Mouse (Mus musculus): ENCODE results near the gene Cep152.

The Cep152 gene

GRCm38 (mm10) chr2:125624127-125624685, 707 bp downstream of the Cep152 start:
- DNase-seq: no peak

- DNase-seq: no peak
These were observed 1.7 kb downstream of the Cep152 start for GRCm38 (mm10) chr2:125623211-125623610.

GRCm38 (mm10) chr2:125620213-125620907, 4.6 kb downstream of the Cep152 start:
- DNase-seq: no peak

- DNase-seq: no peak
These were observed 9.0 kb downstream of the Cep152 start for GRCm38 (mm10) chr2:125615858-125616424.

GRCm38 (mm10) chr2:125615440-125615839, 9.5 kb downstream of the Cep152 start:
- DNase-seq: no peak

GRCm38 (mm10) chr2:125606220-125606845, 18.6 kb downstream of the Cep152 start:
- DNase-seq: peak; percentile 33

- DNase-seq: peak; percentile 82
These were observed 20.3 kb downstream of the Cep152 start for GRCm38 (mm10) chr2:125604646-125605045.

GRCm38 (mm10) chr2:125602970-125603369, 21.9 kb downstream of the Cep152 start:
- DNase-seq: no peak

- no peak for DNase-seq
These were observed 26.0 kb downstream of the Cep152 start for GRCm38 (mm10) chr2:125598958-125599357.

GRCm38 (mm10) chr2:125598251-125598650, 26.7 kb downstream of the Cep152 start:
- no peak for DNase-seq

GRCm38 (mm10) chr2:125594786-125595185, 30.1 kb downstream of the Cep152 start:
- no peak for DNase-seq

GRCm38 (mm10) chr2:125594072-125594471, 30.8 kb downstream of the Cep152 start:
- no peak for DNase-seq

- no peak for DNase-seq
These were observed 33.0 kb downstream of the Cep152 start for GRCm38 (mm10) chr2:125591895-125592294.

- DNase-seq: no peak
These were observed 35.6 kb downstream of the Cep152 start for GRCm38 (mm10) chr2:125589287-125589686.

GRCm38 (mm10) chr2:125581081-125581480, 43.8 kb downstream of the Cep152 start:
- no peak for DNase-seq

- no peak for DNase-seq
These were observed 47.2 kb downstream of the Cep152 start for GRCm38 (mm10) chr2:125577670-125578069.

GRCm38 (mm10) chr2:125576498-125576897, 48.4 kb downstream of the Cep152 start:
- DNase-seq: no peak

- no peak for DNase-seq
These were observed 49.1 kb downstream of the Cep152 start for GRCm38 (mm10) chr2:125575766-125576165.

GRCm38 (mm10) chr2:125563884-125564283, 61.0 kb downstream of the Cep152 start:
- no peak for DNase-seq

GRCm38 (mm10) chr2:125562407-125562806, 62.5 kb downstream of the Cep152 start:
- no peak for DNase-seq

GRCm38 (mm10) chr2:125560037-125560436, 64.9 kb downstream of the Cep152 start:
- no peak for DNase-seq

- no peak for DNase-seq
These were observed 66.0 kb downstream of the Cep152 start for GRCm38 (mm10) chr2:125558634-125559589.

- no peak for DNase-seq
These were observed 69.1 kb downstream of the Cep152 start for GRCm38 (mm10) chr2:125555830-125556229.

All from right cerebral cortex, postnatal 4 days (tissue).